Mouse (Mus musculus) left cerebral cortex, adult 9 months (tissue): ENCODE results near the gene H2-M5.
A peak's percentile ranks its signal among the peaks of the same experiment; 100 is the strongest.

Experiments used
- DNase-seq, 2 experiments: peaks; one replicate each; pipeline ENCODE4 v3.0.0; 2022; ENCODE audit warnings: low spot score in 2 of 2

The H2-M5 gene

DNA sequence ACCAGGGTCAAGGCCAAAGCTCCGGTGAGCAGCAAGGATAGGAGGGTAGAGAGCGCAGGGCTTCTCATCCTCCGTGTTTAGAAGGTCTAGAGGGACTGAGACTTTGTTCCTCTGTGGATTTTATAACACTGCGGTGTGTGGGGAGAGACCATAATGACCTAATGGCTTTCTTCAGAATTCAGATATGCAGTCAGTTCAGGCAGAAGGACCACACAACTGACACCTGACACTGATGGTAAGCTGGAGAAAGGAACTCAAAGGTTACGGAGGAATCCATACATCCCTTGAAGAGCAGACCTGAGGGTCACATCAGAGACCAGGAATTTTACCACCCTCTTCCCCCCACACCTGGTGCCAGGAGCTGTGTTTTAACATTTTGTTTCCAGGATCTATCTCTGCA, at the start of gene H2-M5:
Gene H2-M5 (minus strand): TSS at position 101 of the 400 bp plus-strand sequence.
- DNase-seq, result no peak

DNA sequence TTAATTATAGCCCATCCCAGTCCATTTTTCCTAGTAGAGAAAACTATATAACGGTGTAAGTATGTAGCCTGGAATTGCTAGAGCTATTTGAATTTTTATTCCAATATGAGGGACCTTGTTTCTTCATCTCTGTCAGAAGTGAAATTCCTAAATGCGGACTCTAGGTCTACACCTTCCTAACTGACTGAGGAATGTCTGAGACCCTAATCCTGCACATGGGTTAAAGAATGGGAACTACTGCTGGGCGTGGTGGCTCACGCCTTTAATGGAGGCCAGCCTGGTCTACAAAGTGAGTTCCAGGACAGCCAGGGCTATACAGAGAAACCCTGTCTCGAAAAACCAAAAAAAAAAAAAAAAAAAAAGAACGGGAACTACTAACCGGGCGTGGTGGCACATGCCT, 39.8 kb upstream of the H2-M5 start:
- no peak for DNase-seq

DNA sequence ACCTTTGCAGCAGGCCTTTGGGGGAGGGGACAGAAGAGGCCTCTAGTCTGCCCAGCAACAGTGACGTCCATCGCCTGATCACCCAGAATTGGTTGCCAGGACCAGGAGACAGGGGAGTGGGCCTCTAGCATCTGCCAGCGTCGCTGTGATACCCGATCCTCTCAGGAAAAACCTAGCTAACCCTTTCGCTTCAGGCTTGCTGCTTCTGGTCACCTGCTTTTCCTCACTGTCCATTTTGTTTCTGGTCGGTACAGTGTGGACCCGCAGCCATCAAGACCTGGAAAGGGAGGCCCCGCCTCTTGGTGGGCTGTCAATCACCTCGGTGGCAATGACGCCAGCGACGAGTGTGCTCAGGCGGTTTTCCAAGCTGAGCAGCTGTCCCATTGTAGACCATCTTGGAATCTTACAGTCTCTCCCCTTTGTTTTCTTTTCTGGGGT, 39.4 kb upstream of the H2-M5 start:
- peak; percentile 90 to 96 for DNase-seq

DNA sequence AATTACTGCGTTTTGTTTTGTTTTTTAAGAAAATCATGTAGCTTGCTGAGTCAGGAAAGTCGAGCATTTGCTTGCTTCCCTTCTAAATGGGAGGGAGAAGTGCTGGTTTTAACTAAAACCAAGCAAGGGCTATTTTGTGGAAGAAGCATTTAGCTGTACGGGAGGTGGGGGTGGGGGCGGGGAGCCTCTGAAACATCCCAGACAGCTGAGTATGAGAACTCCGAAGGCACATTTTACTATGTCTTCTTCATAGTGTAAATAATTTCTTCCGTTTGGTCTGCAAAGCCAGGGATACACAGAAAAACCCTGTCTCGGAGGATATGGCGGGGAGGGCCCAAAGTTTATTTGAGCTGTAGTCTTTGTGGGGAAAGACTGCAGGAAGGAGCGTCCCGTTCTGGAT, 38.9 kb upstream of the H2-M5 start:
- DNase-seq, result no peak

DNA sequence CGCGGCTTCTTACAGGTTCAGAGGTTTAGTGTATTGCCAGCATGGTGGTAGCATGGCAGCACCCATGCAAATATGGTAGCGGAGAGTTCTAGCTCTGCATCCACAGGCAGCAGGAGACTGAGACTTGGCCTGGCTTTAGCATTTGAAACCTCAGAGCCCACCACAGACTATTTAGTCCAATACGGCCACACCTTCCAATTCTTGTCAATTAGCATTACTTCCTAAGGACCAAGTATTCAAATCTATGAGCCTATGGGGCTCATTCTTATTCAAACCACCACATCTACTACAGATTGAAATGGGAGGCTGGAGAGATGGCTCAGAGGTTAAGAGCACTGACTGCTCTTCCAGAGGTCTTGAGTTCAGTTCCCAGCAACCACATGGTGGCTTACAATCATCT, 38.1 kb upstream of the H2-M5 start:
- no peak for DNase-seq

DNA sequence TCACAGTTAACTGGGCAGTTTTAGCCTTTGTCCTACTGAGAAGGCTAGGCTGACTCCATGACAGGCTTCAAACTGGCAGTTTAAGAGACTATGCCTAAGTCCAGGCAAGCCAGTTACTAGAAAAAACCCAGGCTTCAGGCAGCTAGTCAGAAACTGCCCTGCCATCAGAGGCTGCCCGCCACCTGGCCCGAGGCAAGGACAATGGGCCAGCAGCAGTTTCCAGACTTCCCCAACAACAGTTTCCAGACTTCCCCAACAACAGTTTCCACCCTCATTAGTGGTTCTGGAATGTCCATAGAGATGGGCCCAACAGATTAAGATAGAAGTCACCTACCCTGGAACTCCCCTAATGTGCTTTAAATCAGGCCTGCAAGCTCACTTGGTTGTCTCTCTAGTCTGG, 37.1 kb upstream of the H2-M5 start:
- no peak for DNase-seq

DNA sequence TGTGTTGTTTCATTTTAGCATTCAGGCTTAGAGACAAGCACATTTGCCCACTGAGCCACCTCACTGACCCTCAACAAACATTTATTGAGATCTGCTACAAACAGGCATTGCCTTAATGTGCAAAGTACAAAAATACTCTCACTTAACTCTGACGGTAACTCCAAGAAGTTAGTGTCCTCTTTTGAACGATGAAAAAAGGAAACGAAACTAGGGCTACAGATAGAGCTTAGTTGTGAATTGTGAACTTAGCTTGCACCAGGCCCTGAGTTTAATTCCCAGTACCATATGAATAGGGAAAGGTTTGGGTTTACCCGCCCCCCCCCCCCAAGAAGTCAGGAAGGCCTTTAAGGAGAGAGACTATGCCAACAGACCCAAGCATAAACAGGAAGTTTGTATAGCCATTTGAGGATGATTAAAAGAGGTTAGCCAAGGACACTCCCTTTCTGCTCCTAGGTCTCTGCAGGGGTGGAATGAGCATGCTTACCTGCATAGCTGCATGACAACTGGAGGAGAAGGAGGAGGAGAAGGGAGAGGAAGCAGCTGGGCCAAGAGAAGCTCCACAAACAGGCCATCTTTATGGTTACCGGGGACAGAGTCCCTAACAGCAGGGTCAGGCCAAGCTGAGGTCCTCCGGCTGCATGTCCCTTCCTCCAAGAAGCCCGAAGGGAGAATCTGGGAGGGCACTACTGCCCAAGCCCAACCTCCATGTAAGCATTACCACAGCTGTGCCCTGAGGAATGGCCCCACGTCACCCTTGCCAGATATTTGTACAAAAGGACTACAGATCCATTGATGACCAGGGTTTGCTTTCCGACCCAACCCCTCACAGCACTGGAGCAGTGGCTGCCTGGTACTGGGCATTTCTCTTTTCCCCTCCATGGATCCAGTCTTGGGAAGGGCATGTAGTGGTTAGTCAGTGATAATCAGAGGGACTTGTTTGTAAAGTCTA, 33.6 kb upstream of the H2-M5 start, which contains the start of gene Mog:
Gene Mog (minus strand): TSS at position 771 of the 949 bp plus-strand sequence.
- peak in 1 of 2 experiments; percentile 48 for DNase-seq

DNA sequence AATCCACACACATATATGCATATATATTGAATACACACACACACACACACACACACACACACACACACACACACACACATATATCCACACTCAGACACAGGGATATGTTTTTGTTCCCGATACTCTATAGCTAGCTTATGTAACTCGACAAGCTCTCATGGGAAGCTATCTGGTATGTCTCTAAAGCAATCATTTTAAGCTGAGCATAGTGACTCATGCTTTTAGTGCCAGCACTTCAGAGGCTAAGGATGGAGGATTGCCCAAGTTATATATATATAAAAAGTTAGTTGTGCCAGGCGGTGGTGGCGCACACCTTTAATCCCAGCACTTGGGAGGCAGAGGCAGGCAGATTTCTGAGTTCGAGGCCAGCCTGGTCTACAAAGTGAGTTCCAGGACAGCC, 29.9 kb upstream of the H2-M5 start:
- peak; percentile 28 to 40 for DNase-seq

DNA sequence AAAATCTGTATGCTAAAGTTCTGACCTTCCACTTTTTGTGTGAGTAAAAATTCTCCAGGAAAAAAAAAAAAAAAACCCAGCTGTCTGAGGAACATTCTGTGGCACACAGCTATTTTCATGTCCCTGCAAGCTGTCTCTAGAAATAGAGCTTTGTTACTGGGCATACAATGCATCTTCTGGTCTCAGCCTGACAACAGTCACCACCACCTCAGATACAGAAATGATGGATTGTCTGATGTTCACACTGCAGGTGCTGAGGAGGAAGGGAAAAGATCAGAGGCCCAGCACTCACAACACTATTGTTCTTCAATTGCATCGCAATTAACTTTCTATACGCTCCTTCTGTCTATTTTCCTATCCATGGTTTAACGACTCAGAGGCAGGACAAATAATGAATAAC, 29.0 kb upstream of the H2-M5 start:
- peak in 1 of 2 experiments; percentile 37 for DNase-seq

DNA sequence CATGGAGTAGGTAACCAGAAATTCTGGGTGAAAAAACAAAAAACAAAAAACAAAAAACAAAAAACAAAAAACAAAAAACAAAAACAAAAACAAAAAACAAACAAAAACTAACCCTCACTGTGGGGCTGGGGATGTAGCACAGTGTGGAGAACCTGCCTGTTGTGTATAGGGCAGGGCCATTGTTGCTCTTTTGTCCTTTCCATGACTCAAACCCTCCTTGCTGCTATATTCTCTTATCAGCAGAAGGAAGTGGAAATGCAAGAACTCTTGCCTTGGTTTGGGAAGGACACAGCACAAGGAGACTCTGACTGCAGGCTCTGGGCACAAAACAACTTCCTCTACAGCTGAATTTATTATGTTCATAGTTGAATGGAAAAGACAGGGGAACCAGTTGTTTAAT, 27.0 kb upstream of the H2-M5 start:
- DNase-seq, result no peak

DNA sequence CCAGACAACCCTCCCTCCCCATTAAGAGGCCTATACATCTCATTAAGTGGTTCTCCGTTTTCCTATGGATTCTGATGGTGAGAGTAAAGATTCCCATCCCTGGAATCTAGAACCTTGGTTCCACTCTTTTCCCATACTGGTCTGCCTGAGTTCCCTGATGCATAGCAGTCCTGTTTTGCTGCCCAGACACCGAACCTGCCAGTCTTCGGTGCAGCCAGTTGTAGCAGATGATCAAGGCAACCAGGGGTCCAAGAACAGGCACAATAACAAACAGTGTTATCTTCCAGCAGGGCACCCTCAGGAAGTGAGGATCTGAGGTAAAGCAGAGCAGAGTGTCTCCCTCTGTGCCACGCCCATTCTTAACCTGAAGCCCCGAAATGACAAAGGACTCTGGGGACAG, 22.8 kb upstream of the H2-M5 start:
- no peak for DNase-seq

DNA sequence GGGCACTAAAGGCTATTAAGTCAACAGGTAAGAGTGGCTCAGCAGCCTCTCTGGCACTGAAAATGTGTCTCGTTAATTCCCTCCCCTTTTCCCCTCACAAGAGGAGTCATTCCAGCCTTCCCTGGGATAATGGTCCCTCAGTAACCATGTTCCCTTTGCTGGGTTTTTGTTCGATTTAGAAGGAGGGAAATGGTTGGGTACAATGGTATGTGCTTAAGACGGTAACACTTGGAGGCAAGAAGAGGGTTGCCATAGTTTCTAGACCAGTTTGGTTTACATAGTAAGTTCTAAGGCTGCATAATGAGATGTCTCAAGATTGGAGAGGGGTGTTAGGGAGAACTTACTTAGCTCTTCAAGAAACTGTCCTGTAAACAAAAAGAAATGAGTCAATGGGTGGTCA, 22.4 kb upstream of the H2-M5 start:
- DNase-seq, result no peak

DNA sequence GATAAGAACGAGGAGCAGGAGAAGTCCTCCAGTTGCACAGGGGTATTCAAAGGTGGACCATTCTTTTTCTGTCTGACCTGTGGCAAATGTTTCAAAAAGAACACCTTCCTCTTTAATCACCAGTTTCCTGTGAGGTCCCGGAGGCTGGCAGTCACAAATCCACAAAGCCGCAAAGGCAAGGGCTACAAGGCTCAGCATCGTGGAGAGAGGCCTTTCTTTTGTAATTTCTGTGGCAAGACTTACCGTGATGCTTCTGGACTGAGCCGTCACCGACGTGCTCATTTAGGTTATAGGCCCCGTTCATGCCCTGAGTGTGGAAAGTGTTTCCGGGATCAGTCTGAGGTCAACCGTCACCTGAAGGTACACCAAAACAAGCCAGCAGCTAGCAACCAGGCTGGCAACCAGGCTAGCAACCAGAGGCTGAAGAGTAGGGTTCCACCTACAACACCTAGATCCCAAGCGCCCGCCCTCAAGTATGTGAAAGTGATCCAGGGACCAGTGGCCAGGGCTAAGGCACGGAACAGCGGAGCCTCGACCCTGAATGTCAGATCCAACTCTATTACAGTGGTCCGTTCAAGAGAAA, 20.2 kb upstream of the H2-M5 start:
- no peak for DNase-seq

DNA sequence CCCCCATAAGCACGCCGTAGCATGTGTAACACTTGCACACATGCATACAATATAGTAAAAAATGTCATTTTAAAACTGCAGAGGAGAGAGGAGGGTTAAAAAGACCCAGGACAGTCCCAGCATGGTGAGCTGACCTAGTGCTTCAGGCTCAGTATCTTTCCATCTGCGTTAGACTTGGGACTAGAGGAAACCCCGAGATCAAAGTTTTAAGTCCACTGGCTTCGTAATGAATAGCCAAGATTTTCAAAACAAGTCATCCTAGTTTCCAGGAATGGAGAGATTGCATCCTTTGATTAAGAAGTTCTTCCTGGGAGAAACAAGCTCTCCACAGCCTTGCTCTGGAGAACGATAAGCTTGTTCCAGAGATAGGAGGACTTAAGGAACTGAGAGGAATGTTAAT, 18.8 kb upstream of the H2-M5 start:
- no peak for DNase-seq

DNA sequence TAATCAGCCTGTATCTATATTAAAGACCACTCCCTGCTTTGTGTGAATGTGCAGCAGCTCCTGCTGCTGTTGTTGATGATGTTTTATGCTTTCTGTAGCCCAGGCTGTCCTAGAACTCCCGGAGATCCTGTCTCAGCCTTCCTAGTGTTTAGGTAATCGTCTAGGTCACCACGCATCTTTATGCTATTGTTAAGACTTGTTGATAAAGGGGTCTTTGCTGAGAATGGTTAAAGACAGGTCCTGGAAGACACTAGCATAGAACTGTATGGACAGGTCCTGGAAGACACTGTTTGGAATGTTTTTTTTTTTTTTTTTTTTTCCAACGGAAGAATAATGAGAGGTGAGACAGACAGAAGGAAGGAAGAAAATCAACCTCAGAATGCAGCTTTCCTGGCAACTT, 14.0 kb upstream of the H2-M5 start:
- DNase-seq, result no peak

DNA sequence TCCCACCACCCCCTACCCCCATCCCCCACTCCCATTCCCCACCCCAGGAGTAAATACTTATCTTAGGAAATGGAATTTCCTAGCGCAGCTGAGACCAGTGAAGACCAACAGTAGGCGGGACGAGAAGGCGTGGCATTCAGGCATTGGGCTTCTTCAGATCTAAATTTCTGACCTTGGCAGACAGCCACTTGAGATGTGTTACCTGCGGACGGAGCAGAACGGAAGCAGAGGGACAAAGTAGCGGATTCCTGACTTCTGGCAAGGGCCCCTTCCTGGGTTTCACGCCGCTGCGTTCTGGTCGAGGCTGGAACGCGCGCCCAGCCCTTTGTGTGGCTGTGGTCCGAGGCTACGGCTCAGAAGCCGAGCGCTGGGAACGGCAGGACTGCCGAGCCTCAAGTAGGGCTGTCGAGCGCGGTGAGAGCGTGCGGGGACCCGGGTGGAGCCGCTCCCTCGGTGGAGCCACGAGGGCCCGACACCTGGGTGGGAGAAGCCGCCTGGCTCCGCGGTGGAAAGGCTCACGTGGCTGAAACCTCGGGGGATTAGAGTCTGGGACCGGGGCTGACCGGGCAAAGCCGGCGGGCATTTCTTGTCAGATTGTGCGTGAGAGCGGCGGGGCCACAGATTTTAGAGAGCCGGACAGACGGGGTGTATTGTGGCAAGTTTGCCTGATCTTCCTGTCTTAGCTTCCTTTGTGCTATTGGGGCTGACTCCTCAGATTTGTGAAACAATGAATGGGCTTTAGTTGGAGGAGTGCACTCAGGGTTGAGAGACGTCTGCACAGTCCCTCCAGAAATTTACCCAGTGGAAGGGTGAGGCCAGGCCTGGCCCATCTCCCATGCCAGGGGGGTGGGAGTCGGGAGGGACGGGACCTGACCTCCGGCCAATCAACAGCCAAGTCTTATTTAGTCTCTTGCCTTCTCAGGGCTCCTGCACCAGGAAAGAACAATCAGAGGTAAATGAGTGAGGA, 13.3 kb upstream of the H2-M5 start:
- no peak for DNase-seq

DNA sequence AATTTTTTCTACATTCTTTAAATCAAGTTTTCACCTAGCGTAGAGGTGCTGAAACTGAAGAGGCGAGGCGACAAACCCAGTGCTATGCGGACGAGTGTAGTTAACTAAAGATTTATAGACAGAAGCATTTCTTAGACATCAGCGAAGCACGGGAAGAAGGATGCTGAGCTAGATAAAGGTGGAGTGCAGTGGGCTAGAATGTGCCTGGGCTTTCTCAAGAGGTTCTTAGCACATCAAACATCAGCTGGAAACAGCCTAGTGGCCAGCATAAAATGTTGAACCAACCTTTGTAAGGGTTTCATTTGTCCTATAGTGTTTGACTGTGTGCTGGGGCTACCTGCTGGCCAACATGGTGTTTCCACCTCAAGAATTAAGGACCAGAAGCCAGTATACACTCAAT, 11.5 kb upstream of the H2-M5 start, which contains the start of gene Zfp57:
Gene Zfp57 (plus strand): TSS at position 301 of the 400 bp plus-strand sequence.
- no peak for DNase-seq

DNA sequence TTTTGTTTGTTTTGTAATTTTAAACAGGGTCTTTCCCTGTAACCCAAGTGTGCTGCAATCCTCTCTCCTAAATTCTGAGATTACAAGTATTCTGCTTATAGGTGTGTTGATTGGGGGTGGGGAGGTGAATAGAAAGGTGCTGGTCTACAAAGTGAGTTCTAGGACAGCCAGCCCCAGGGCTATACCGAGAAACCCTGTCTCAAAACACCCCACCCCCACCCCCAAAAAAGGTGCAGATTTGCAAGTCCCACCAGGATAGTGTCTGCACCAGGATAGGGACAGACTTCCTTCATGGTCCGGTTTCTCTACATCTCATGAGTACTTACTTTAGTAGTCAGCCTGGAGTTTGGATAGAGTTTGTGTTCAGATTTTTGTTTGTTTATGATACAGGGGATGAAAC, 9.1 kb upstream of the H2-M5 start:
- no peak for DNase-seq

DNA sequence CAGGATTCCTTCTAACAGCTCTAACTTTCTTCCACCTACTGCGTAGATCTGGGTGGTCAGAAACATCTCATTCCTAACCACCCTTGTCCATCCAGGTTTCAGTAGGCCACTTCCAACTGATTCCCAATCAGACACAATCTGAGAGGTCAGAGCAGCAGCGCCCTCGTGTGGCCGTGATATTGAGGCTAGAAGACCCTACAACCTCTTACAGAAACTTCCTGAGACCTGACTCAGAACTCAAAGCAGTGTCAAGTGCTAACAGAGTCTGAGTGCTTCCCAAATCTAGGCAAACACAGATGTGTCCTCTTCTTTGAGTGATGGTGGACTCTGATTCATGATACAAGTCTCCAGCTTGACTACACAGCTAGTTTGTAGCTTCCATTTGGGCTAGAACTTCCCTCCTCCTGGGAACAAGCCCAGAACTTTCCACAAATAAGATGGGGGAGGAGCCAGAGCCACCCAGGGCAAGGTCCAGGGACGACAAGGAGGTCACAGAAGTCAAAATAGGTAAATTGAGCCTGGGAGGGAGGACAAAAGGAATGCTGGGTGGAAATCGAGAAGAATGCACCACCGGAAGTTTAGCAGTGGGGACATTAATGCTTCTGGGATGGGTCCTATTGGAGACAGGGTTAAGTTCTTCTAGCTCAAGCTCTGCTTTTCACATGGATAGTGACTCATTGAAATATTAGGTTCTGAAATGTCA, 7.8 kb upstream of the H2-M5 start:
- peak in 1 of 2 experiments; percentile 87 for DNase-seq

DNA sequence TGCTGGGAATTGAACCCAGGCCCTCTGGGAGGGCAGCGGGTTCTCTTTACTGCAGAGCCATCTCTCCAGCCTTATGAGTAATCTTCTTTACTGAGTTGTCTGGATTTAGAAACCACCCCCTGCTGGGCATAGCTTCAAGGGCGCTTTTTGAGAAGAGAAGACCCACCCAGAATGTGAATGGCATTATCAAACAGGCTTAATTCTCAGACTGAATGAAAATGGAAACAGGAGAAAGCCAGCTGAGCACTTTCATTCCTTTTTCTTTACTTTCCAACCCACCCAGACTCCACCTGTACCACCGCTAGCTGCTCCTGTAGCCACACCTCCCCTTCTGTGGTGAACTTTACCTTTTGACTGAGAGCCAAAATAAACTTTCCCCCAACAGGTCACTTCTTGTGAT, 6.1 kb upstream of the H2-M5 start:
- DNase-seq, result no peak

DNA sequence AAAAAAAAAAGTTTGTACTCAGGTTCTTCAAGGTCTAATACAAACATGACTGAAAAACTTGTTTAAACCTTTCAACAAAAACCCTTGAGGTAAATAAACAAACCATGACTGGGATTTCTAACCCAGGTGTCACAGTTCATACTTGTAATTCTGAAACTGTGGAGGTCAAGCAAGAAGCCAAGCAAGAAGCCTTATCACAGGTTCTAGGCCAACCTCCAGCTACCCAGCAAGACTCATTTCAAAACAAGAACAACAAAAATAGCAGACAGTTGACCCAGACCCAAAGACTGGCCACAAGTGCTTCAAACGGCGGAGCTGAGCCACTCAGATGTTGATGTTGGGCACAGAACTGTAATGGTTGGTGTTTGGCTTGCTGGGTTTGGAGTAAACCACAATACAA, 5.2 kb upstream of the H2-M5 start:
- no peak for DNase-seq
